Mouse (Mus musculus): ENCODE measurements around the gene Ing4. TPM values are rescaled to one million over a fixed set of nuclear protein-coding genes. Genes with fewer than 3 reads are reported as not detected.

The Ing4 gene
- polyA plus RNA-seq, 1 experiment from 2014 or later = 78.2 TPM

DNA sequence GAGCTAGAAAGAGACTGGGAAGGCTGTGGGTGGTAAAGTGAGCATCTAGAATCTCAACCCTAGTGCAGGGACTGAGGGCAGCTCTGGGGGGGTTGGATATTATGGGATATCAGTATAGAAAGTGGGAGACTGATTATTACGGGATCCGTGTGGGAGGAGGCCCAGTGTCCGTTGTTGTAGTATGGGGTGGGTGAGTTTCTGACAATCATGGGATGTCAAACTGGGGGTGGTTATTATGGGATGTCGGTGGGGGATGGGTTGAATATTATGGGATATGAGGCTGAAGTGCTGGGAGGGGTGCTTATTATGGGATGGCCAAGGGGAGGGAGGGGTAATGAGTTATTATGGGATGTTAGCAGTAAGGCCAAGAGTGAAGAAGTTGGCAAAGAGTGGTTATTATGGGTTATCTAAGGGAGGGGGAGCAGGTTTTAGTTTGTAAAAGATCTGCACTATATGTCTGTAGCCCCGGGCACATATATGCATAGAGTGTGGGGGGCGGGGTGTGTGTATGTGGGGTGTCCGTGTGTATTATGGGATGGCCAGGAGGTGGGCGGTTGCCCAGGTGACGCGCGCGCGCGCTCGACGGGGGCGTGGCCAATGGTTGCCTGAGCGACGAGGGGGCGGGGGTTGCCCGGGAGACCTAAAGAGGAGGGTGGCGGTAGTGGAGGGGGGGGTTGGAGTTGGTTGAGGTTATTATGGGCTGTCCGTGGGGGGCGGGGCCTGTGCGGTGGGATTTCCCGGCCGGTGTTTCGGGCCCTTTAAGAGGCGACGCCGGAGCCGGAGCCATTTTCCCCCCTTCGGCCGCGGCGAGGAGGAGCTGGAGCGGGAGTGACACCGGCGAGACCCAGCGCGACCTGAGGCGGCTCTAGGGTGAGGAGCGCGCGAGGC is 56.1 kb downstream of the Ing4 start, which contains the start of gene Chd4:
Chd4 (plus strand) TSS at position 591 of the 888 bp plus-strand sequence.
- Histone ChIP-seq H3K36me3 (peaks cover 27% of the 10 kb centered on the region), H3K9me3 (no peaks in the 10 kb centered on the region), H3K4me2 (peak within 1 kb of the TSS; percentile 99), H3K27ac (replicated peaks) (peak within 1 kb of the TSS; percentile 96), H3K4me3 (peak within 1 kb of the TSS; percentile 92), H3K9ac (peak within 1 kb of the TSS; percentile 98), H3K4me1 (peaks cover 41% of the 10 kb centered on the region), H3K27me3 (replicated peaks) (no peaks in the 10 kb centered on the region)
- WGBS = 4% methylated on average over 37 of the region's 45 CpGs
- ATAC-seq (ENCODE audit: extremely low read depth, insufficient number of reproducible peaks, low FRiP score, low TSS enrichment) = peak; percentile 74

- Histone ChIP-seq H3K9me3 (no peaks in the 10 kb centered on the region), H3K27me3 (replicated peaks) (no peaks in the 10 kb centered on the region), H3K4me1 (peaks cover 37% of the 10 kb centered on the region), H3K9ac (peak overlapping the region; percentile 98), H3K36me3 (peaks cover 33% of the 10 kb centered on the region), H3K27ac (replicated peaks) (peak overlapping the region; percentile 96), H3K4me2 (peak overlapping the region; percentile 99), H3K4me3 (peak overlapping the region; percentile 92)
- no peak; the same call in 1 of the 2 replicates for ATAC-seq (ENCODE audit: extremely low read depth, insufficient number of reproducible peaks, low FRiP score, low TSS enrichment)
- WGBS = under 1% methylated on average over 20 of the region's 32 CpGs
These were observed 56.7 kb downstream of the Ing4 start for GRCm38 (mm10) chr6:125096279-125096596.

DNA sequence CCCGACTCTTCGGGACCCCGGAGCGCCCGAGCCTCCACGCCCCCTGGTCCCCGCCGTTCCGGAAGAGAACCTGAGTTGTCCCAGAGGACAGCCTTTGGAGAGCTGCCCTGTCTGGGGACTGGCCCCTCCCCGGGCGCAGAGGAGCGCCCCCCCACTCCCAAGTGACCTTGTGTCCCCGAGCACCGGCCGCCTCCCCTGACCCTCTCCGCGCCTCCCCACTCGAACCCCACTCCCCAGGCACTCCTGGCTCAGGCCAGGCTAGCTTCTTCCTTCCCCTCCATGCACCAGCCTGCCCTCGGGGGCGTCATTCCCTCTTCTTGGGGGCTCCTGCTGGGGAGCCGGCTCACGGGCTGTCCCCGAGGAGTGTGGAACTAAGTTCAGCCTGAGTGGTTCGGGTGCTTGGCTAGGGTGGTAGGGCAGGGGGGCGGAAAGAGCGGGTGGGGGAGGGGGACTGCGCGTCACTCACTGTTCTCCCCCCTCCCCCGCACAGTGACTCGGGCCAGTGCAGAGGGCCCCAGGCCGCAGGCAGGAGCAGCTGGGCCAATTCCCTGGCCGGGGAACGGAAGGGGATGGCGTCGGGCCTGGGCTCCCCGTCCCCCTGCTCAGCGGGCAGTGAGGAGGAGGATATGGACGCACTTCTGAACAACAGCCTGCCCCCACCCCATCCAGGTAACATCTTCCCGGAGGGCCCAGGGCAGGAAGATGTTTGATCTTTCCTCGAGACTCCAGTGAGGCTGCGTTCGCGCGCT is 57.2 kb downstream of the Ing4 start:
- peak overlapping the region; percentile 96 for H3K27ac ChIP-seq (replicated peaks)
- H3K4me1 ChIP-seq = peaks cover 37% of the 10 kb centered on the region
- no peaks in the 10 kb centered on the region for H3K9me3 ChIP-seq
- no peaks in the 10 kb centered on the region for H3K27me3 ChIP-seq (replicated peaks)
- peaks cover 38% of the 10 kb centered on the region for H3K36me3 ChIP-seq
- H3K4me3 ChIP-seq = peak overlapping the region; percentile 92
- H3K9ac ChIP-seq = peak overlapping the region; percentile 98
- ATAC-seq (ENCODE audit: extremely low read depth, insufficient number of reproducible peaks, low FRiP score, low TSS enrichment) = peak; percentile 51
- WGBS = under 1% methylated on average over 42 of the region's 44 CpGs
- H3K4me2 ChIP-seq = peak overlapping the region; percentile 99

- Histone ChIP-seq H3K4me1 (peaks cover 37% of the 10 kb centered on the region), H3K4me2 (peak overlapping the region; percentile 99), H3K27ac (replicated peaks) (peak overlapping the region; percentile 96), H3K4me3 (peak overlapping the region; percentile 92), H3K9ac (peak overlapping the region; percentile 98), H3K9me3 (no peaks in the 10 kb centered on the region), H3K36me3 (peaks cover 44% of the 10 kb centered on the region), H3K27me3 (replicated peaks) (no peaks in the 10 kb centered on the region)
- WGBS = under 1% methylated on average over 12 of the region's 12 CpGs
- ATAC-seq (ENCODE audit: extremely low read depth, insufficient number of reproducible peaks, low FRiP score, low TSS enrichment) = no peak
These were observed 57.8 kb downstream of the Ing4 start for GRCm38 (mm10) chr6:125097346-125097689.

DNA sequence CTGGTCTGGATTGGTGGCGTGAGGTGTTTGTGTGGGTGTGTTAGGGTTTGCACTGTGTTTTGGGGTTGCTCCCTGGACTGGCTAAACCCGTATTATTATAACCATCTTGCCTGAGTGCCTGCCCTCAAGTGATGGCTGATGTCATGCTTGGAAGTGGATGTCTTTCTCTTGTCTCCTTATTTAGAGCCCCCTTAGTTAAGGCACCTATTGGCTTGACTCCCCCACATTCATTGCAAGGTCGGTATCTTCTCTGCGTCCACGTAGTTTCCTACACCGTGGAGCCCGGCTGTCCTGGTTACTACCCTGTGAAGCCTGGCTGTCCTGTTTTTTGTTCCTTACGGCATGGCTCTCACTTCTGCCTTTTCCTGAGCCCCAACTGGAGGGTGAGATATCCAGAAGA is 58.4 kb downstream of the Ing4 start:
- Histone ChIP-seq H3K4me3 (peak overlapping the region; percentile 92), H3K9me3 (no peaks in the 10 kb centered on the region), H3K4me2 (peak overlapping the region; percentile 99), H3K27ac (replicated peaks) (peak overlapping the region; percentile 29; the same call in 1 of the 2 replicates), H3K27me3 (replicated peaks) (no peaks in the 10 kb centered on the region), H3K4me1 (peaks cover 37% of the 10 kb centered on the region), H3K36me3 (peaks cover 50% of the 10 kb centered on the region), H3K9ac (peak overlapping the region; percentile 98)
- 29% methylated on average over 8 of the region's 8 CpGs for WGBS
- ATAC-seq (ENCODE audit: extremely low read depth, insufficient number of reproducible peaks, low FRiP score, low TSS enrichment) = no peak

- Histone ChIP-seq H3K4me3 (peak overlapping the region; percentile 92), H3K4me2 (peak overlapping the region; percentile 99), H3K9me3 (no peaks in the 10 kb centered on the region), H3K27ac (replicated peaks) (peak overlapping the region; percentile 29; the same call in 1 of the 2 replicates), H3K4me1 (peaks cover 37% of the 10 kb centered on the region), H3K9ac (peak overlapping the region; percentile 98), H3K27me3 (replicated peaks) (no peaks in the 10 kb centered on the region), H3K36me3 (peaks cover 56% of the 10 kb centered on the region)
- no peak for ATAC-seq (ENCODE audit: extremely low read depth, insufficient number of reproducible peaks, low FRiP score, low TSS enrichment)
- WGBS = 26% methylated on average over 3 of the region's 3 CpGs
These were observed 59.0 kb downstream of the Ing4 start for GRCm38 (mm10) chr6:125098513-125098912.

Small RNA genes within 50 kb of the gene (microRNA-seq; reads per million reads assigned to microRNA genes)
- not detected for gene Mir7045

Other genes with a start within 250 kb of the Ing4 start
- gene Spsb2, start 231.1 kb upstream of the Ing4 start, polyA plus RNA-seq (2015; fragmentation: Nextera tagmentation; extraction: Ambion mirVana) = 8.4 and 10.9 TPM in 2 replicates
- 1,248 and 1,451 TPM in 2 replicates for gene Tpi1, start 225.5 kb upstream of the Ing4 start, polyA plus RNA-seq (2015; fragmentation: Nextera tagmentation; extraction: Ambion mirVana)
- gene Usp5, start 210.3 kb upstream of the Ing4 start, polyA plus RNA-seq (2015; fragmentation: Nextera tagmentation; extraction: Ambion mirVana) = 98.3 and 101 TPM in 2 replicates
- 123 and 132 TPM in 2 replicates for gene Cdca3, start 210.2 kb upstream of the Ing4 start, polyA plus RNA-seq (2015; fragmentation: Nextera tagmentation; extraction: Ambion mirVana)
- gene Gnb3, start 199.5 kb upstream of the Ing4 start, polyA plus RNA-seq (2015; fragmentation: Nextera tagmentation; extraction: Ambion mirVana) = 7.8 and 11.7 TPM in 2 replicates
- gene P3h3, start 182.0 kb upstream of the Ing4 start, polyA plus RNA-seq (2015; fragmentation: Nextera tagmentation; extraction: Ambion mirVana) = 15.5 and 17.7 TPM in 2 replicates
- gene Gpr162, start 175.8 kb upstream of the Ing4 start, polyA plus RNA-seq (2015; fragmentation: Nextera tagmentation; extraction: Ambion mirVana) = 1.6 TPM in 2 replicates
- not detected in 2 replicates for gene Cd4, start 151.5 kb upstream of the Ing4 start, polyA plus RNA-seq (2015; fragmentation: Nextera tagmentation; extraction: Ambion mirVana)
- 1.0 and 1.1 TPM in 2 replicates for gene Lag3, start 128.1 kb upstream of the Ing4 start, polyA plus RNA-seq (2015; fragmentation: Nextera tagmentation; extraction: Ambion mirVana)
- gene Ptms, start 119.7 kb upstream of the Ing4 start, polyA plus RNA-seq (2015; fragmentation: Nextera tagmentation; extraction: Ambion mirVana) = 231 and 233 TPM in 2 replicates
- gene Mlf2, start 108.4 kb upstream of the Ing4 start, polyA plus RNA-seq (2015; fragmentation: Nextera tagmentation; extraction: Ambion mirVana) = 288 and 320 TPM in 2 replicates
- gene Cops7a, start 74.2 kb upstream of the Ing4 start, polyA plus RNA-seq (2015; fragmentation: Nextera tagmentation; extraction: Ambion mirVana) = 140 and 143 TPM in 2 replicates
- gene Pianp, start 43.1 kb upstream of the Ing4 start, polyA plus RNA-seq (2015; fragmentation: Nextera tagmentation; extraction: Ambion mirVana) = 0.31 and 0.50 TPM in 2 replicates
- gene Zfp384, start 30.6 kb upstream of the Ing4 start, polyA plus RNA-seq (2015; fragmentation: Nextera tagmentation; extraction: Ambion mirVana) = 9.3 and 10.1 TPM in 2 replicates
- 5.4 and 6.6 TPM in 2 replicates for gene Acrbp, start 9.9 kb downstream of the Ing4 start, polyA plus RNA-seq (2015; fragmentation: Nextera tagmentation; extraction: Ambion mirVana)
- gene Lpar5, start 28.2 kb downstream of the Ing4 start, polyA plus RNA-seq (2015; fragmentation: Nextera tagmentation; extraction: Ambion mirVana) = 0.24 and 0.63 TPM in 2 replicates
- 57.5 and 67.0 TPM in 2 replicates for gene Chd4, start 56.2 kb downstream of the Ing4 start, polyA plus RNA-seq (2015; fragmentation: Nextera tagmentation; extraction: Ambion mirVana)
- gene Nop2, start 92.1 kb downstream of the Ing4 start, polyA plus RNA-seq (2015; fragmentation: Nextera tagmentation; extraction: Ambion mirVana) = 42.7 and 48.1 TPM in 2 replicates
- 9.4 and 9.5 TPM in 2 replicates for gene Iffo1, start 105.5 kb downstream of the Ing4 start, polyA plus RNA-seq (2015; fragmentation: Nextera tagmentation; extraction: Ambion mirVana)
- gene Gapdh, start 126.7 kb downstream of the Ing4 start, polyA plus RNA-seq (2015; fragmentation: Nextera tagmentation; extraction: Ambion mirVana) = 4,266 and 4,534 TPM in 2 replicates
- 80.3 and 81.8 TPM in 2 replicates for gene Ncapd2, start 151.9 kb downstream of the Ing4 start, polyA plus RNA-seq (2015; fragmentation: Nextera tagmentation; extraction: Ambion mirVana)
- 219 and 251 TPM in 2 replicates for gene Mrpl51, start 152.0 kb downstream of the Ing4 start, polyA plus RNA-seq (2015; fragmentation: Nextera tagmentation; extraction: Ambion mirVana)
- 4.4 and 4.7 TPM in 2 replicates for gene Vamp1, start 175.8 kb downstream of the Ing4 start, polyA plus RNA-seq (2015; fragmentation: Nextera tagmentation; extraction: Ambion mirVana)
- gene Tapbpl, start 192.1 kb downstream of the Ing4 start, polyA plus RNA-seq (2015; fragmentation: Nextera tagmentation; extraction: Ambion mirVana) = 3.4 and 4.2 TPM in 2 replicates
- 2.0 TPM in 2 replicates for gene Cd27, start 197.2 kb downstream of the Ing4 start, polyA plus RNA-seq (2015; fragmentation: Nextera tagmentation; extraction: Ambion mirVana)
- 0.16 TPM in 1 of 2 replicates, not detected in the other for gene Tuba3a, start 246.3 kb downstream of the Ing4 start, polyA plus RNA-seq (2015; fragmentation: Nextera tagmentation; extraction: Ambion mirVana)

All from heart, embryonic 13.5 days (tissue).